Mouse (Mus musculus): Measurements from ENCODE around the gene Dab2ip.

DNA sequence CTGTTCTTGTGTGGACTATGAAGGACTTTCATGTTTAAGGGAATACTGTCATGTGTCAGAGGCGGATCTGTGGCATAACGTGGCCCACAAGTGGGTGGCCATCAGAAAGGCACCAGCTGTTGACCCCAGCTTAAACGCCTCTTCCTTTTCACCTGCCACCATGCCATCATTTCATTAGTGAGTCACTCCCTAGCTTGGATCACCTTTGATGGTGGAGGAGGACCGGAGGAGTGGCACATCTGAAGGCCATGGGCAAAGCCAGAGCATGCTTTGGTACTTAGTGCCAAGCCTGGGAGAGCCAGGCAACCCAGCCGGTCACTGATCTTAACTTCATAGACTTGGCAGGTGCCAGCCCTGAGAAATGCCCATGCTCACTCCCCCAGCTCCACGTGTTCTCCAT is 96.7 kb downstream of the Dab2ip start:
- TF ChIP-seq CTCF (IDR thresholded peaks at IDR 0.05; ENCODE audit: low read depth, low read length) (no peak), POLR2A (IDR thresholded peaks at IDR 0.05; ENCODE audit: extremely low read depth, insufficient read depth, low read length) (no peak)

All from liver, adult 2 months (tissue).